Mouse (Mus musculus): ENCODE data around the gene Med27. TPM values are rescaled to one million over a fixed set of nuclear protein-coding genes. Genes with fewer than 3 reads are reported as not detected.

Gene Med27
- polyA plus RNA-seq (2016; fragmentation: Nextera tagmentation; extraction: Ambion mirVana), result 57.7 and 65.3 TPM in 2 replicates

- Histone ChIP-seq H3K27me3 (no peaks in the 10 kb centered on the region), H3K4me2 (replicated peaks) (peak within 1 kb of the TSS; percentile 74), H3K9ac (peak within 1 kb of the TSS; percentile 74), H3K9me3 (replicated peaks) (no peaks in the 10 kb centered on the region), H3K36me3 (peaks cover 21% of the 10 kb centered on the region), H3K27ac (peak within 1 kb of the TSS; percentile 67), H3K4me3 (peak within 1 kb of the TSS; percentile 82), H3K4me1 (peaks cover 7% of the 10 kb centered on the region)
- ATAC-seq (ENCODE audit: low FRiP score), result peak; percentile 96
- under 1% methylated on average over 41 of the region's 41 CpGs for WGBS
These were observed at the start of gene Med27 for GRCm38 (mm10) chr2:29346629-29347271. Gene Med27, plus strand, starts transcription at chr2:29346819.

DNA sequence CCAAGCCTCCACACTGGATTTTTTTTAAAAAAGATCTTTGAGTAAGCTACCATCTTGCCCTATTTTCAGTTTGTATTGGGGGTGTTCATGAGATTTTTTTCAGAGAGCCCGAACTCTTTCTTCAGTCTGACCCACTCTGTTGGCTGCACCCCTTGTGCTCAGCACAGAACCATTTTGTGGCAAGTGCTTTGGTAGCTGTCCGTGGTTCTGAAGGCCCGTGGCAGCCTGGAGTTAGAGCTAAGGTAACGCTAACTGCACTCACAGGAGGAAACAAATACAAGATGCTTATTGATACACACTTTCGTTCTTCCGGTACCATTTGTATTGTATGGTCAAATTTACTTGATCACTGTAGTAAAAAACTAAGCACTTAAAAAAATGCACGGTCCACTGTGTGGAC lies 36.7 kb upstream of the Med27 start:
- no peak for ATAC-seq (ENCODE audit: low FRiP score)
- Histone ChIP-seq H3K27ac (no peak overlapping the region), H3K4me1 (no peaks in the 10 kb centered on the region), H3K9me3 (replicated peaks) (no peaks in the 10 kb centered on the region), H3K27me3 (no peaks in the 10 kb centered on the region), H3K36me3 (no peaks in the 10 kb centered on the region), H3K4me2 (replicated peaks) (no peak overlapping the region), H3K4me3 (no peak overlapping the region), H3K9ac (no peak overlapping the region)
- WGBS, result 48% methylated on average over 7 of the region's 7 CpGs

DNA sequence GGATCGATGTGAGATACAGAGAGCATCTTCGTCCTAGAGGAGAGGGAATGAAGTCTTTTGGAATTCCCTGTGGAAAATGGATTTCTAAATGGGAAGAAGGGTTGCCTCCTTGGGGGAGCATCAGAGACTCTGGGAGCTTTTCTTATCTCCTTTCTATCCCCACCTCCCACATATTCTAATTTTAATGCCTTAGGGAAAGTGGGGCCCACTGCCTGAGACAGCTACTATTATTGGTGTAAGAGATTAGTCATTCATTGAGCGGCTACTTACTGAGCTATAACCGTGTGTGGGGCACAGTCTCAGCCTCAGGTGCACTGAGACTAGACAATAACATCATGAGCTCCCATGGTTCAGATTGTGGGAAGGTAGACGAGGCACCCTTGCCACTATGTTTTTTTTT lies 34.6 kb upstream of the Med27 start:
- Histone ChIP-seq H3K4me1 (no peaks in the 10 kb centered on the region), H3K4me3 (no peak overlapping the region), H3K36me3 (no peaks in the 10 kb centered on the region), H3K4me2 (replicated peaks) (no peak overlapping the region), H3K9me3 (replicated peaks) (no peaks in the 10 kb centered on the region), H3K9ac (no peak overlapping the region), H3K27ac (no peak overlapping the region), H3K27me3 (no peaks in the 10 kb centered on the region)
- ATAC-seq (ENCODE audit: low FRiP score), result no peak
- WGBS, result 83% methylated on average over 5 of the region's 5 CpGs

DNA sequence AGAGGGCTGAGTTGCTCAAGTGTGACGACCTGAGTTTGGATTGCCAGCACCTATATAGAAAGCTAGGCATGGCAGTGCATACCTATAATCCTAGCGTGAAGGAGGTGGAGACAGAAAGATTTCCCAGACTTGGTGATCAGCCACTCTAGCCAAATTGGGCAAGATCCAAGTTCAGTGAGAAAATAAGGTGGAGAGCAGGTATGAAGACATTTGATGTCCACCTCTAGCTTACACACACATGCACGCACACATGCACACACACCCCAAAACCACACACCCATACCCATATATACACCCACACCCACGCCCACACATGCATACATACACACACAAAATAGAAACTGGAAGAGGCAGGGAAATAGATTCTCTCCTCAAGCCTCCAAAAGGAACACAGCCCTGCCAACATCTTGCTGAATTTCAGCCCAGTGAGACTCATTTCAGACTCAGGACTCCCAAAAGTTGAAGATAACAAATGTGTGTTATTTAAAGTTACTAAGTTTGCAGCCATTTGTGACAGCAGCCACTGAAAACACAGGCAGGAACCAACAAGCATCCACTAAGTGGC lies 28.6 kb upstream of the Med27 start:
- WGBS, result 81% methylated on average over 4 of the region's 4 CpGs
- ATAC-seq (ENCODE audit: low FRiP score), result no peak
- Histone ChIP-seq H3K36me3 (no peaks in the 10 kb centered on the region), H3K9ac (no peak overlapping the region), H3K9me3 (replicated peaks) (no peaks in the 10 kb centered on the region), H3K4me1 (0 out of 2 replicates have a peak, but pooled peaks cover 3% of the 10 kb centered on the region), H3K4me2 (replicated peaks) (no peak overlapping the region), H3K27ac (no peak overlapping the region), H3K27me3 (no peaks in the 10 kb centered on the region), H3K4me3 (no peak overlapping the region)

- H3K4me3 ChIP-seq, result no peak overlapping the region
- H3K9ac ChIP-seq, result no peak overlapping the region
- no peak overlapping the region for H3K4me2 ChIP-seq (replicated peaks)
- ATAC-seq (ENCODE audit: low FRiP score), result no peak
- H3K27ac ChIP-seq, result no peak overlapping the region
- H3K9me3 ChIP-seq (replicated peaks), result no peaks in the 10 kb centered on the region
- no peaks in the 10 kb centered on the region for H3K27me3 ChIP-seq
- H3K36me3 ChIP-seq, result no peaks in the 10 kb centered on the region
- H3K4me1 ChIP-seq, result 0 out of 2 replicates have a peak, but pooled peaks cover 3% of the 10 kb centered on the region
- 94% methylated on average over 3 of the region's 3 CpGs for WGBS
These were observed 28.0 kb upstream of the Med27 start for GRCm38 (mm10) chr2:29318596-29318995.

- Histone ChIP-seq H3K27me3 (no peaks in the 10 kb centered on the region), H3K9ac (no peak overlapping the region), H3K4me1 (0 out of 2 replicates have a peak, but pooled peaks cover 3% of the 10 kb centered on the region), H3K9me3 (replicated peaks) (no peaks in the 10 kb centered on the region), H3K27ac (no peak overlapping the region), H3K36me3 (no peaks in the 10 kb centered on the region), H3K4me2 (replicated peaks) (no peak overlapping the region), H3K4me3 (no peak overlapping the region)
- 71% methylated on average over 11 of the region's 11 CpGs for WGBS
- ATAC-seq (ENCODE audit: low FRiP score), result no peak
These were observed 26.3 kb upstream of the Med27 start for GRCm38 (mm10) chr2:29320229-29320751.

DNA sequence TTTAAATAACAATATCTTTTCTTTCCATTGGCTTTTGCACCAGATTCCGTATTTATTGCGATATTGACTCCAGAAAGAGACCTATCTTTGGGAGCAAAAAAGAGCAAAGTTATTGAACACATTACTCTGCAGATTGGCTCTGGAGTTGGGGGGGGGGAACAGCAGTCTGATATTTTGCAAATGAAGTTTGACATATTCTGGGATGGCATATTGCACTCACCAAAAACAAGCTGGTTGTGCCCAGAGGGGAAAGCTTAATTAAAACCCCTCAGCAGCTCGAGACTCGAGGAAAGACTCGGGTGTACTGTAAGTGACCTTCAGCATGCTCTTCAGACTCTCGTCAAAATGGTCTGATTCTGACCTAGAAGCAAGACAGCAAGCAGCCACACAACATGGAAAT lies 25.8 kb upstream of the Med27 start:
- no peaks in the 10 kb centered on the region for H3K36me3 ChIP-seq
- 0 out of 2 replicates have a peak, but pooled peaks cover 3% of the 10 kb centered on the region for H3K4me1 ChIP-seq
- H3K27ac ChIP-seq, result no peak overlapping the region
- no peak overlapping the region for H3K4me3 ChIP-seq
- H3K9me3 ChIP-seq (replicated peaks), result no peaks in the 10 kb centered on the region
- H3K9ac ChIP-seq, result no peak overlapping the region
- ATAC-seq (ENCODE audit: low FRiP score), result no peak
- H3K4me2 ChIP-seq (replicated peaks), result no peak overlapping the region
- no peaks in the 10 kb centered on the region for H3K27me3 ChIP-seq
- WGBS, result 75% methylated on average over 6 of the region's 6 CpGs

DNA sequence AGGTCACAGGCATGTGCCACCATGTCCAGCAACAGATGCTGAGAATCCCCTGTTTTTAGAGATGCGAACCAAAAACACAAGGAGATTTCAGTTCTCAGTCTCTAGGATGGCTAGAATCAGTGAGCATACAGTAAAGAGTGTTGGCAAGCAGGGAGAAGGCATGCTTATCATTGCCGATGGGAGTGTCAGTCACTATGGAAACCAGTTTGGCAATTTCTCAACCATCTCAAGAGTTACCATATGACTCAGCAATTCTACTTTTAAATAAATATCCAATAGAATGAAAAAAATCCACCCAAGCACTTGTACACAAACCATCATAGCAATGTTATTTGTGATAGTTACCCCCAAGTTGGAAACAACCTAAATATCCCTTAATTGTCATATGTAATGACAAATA lies 22.2 kb upstream of the Med27 start:
- Histone ChIP-seq H3K4me1 (0 out of 2 replicates have a peak, but pooled peaks cover 3% of the 10 kb centered on the region), H3K9me3 (replicated peaks) (no peaks in the 10 kb centered on the region), H3K9ac (no peak overlapping the region), H3K36me3 (no peaks in the 10 kb centered on the region), H3K4me2 (replicated peaks) (no peak overlapping the region), H3K27ac (no peak overlapping the region), H3K27me3 (no peaks in the 10 kb centered on the region), H3K4me3 (no peak overlapping the region)
- WGBS, result 80% methylated on average over 2 of the region's 2 CpGs
- ATAC-seq (ENCODE audit: low FRiP score), result no peak

DNA sequence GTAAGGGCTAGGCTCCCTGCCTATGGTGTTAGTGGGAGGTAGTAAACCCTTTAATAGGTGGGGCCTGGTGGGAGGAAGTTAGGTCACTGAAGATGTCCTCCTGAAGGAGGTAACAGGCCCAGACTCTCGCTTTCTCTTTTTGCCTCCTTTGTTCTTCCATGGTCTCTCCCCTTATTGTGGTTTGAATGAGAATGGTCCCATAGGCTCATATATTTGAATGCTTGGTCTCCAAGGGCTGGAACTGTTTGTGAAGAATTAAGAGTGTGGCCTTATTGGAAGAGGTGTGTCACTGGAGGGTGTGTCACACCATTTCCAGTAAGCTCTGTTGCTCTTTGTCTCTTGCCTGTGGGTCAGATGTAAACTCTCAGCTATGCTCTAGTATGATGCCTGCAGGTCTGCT lies 16.1 kb upstream of the Med27 start:
- no peak overlapping the region for H3K27ac ChIP-seq

GRCm38 (mm10) chr2:29338396-29338795 lies 8.2 kb upstream of the Med27 start:
- no peak for ATAC-seq (ENCODE audit: low FRiP score)
- Histone ChIP-seq H3K9ac (no peak overlapping the region), H3K36me3 (no peaks in the 10 kb centered on the region), H3K4me1 (no peaks in the 10 kb centered on the region), H3K27ac (no peak overlapping the region), H3K9me3 (replicated peaks) (no peaks in the 10 kb centered on the region), H3K4me3 (no peak overlapping the region), H3K27me3 (no peaks in the 10 kb centered on the region), H3K4me2 (replicated peaks) (no peak overlapping the region)
- 93% methylated on average over 1 of the region's 1 CpGs for WGBS

More for the DNA sequence above, 16.1 kb upstream of the Med27 start:
- no peak for ATAC-seq (ENCODE audit: low FRiP score)
- Histone ChIP-seq H3K4me1 (no peaks in the 10 kb centered on the region), H3K4me3 (no peak overlapping the region), H3K4me2 (replicated peaks) (no peak overlapping the region), H3K9ac (no peak overlapping the region), H3K9me3 (replicated peaks) (no peaks in the 10 kb centered on the region), H3K36me3 (no peaks in the 10 kb centered on the region), H3K27me3 (no peaks in the 10 kb centered on the region)
- WGBS, result 85% methylated on average over 1 of the region's 1 CpGs

DNA sequence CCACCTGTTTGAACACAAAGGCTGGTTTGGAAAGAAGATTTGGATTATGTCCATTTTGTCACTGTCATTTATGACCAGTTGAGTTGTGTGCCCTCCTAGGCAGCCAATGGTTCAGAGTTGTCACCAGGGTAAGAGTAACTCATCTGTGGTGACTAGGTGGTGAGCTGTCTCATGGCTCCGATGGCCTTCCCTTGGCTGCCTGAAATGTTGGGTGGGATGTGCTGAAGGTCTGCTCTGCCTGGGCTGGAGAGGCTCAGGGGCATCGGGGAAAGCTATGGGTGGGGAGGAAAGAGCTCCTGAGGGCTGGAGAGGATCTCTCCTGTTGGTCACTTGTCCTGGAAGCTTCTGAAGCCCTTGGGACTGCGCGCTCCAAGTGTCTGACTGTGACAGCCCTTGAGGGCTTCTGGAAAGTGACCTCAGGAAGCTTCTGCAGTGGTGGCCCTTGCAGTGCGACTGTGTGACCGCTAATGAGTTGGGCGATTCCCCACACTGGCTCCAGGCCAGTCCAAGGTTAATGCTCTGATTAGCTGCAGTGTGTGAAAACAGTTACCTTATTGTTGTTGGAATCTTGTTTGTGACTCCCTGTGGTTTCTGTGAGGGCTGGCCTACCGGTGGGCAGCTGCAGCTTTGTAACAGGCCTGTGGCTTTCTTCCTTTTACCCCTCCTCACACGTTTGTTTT lies 12.2 kb downstream of the Med27 start:
- Histone ChIP-seq H3K9ac (no peak overlapping the region), H3K27ac (no peak overlapping the region), H3K27me3 (no peaks in the 10 kb centered on the region), H3K9me3 (replicated peaks) (no peaks in the 10 kb centered on the region), H3K4me1 (peaks cover 9% of the 10 kb centered on the region), H3K36me3 (peaks cover 10% of the 10 kb centered on the region; the same call in 1 of the 2 replicates), H3K4me3 (no peak overlapping the region), H3K4me2 (replicated peaks) (no peak overlapping the region)
- no peak for ATAC-seq (ENCODE audit: low FRiP score)
- 48% methylated on average over 9 of the region's 9 CpGs for WGBS

DNA sequence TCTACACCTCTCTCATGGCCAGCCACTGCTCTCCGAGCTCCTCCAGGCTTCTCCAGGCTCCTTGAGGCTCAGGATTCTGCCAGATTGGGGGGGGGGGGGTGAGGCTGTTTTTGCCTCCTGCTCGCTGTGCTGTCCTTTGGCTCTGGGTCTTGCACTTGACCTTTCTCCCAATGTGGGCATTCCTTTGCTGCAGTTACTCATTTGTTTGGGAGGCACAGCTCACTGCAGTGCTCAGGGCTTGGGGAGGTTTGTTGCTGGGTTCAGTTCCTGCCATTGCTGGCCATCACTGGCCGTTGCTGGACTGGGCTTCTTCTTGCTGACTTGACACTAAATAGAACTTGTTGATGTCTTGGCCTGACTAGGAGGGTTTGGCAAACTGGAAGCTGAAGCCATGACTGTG lies 14.3 kb downstream of the Med27 start:
- no peak overlapping the region for H3K27ac ChIP-seq
- H3K27me3 ChIP-seq, result no peaks in the 10 kb centered on the region
- H3K9ac ChIP-seq, result no peak overlapping the region
- WGBS, result 71% methylated on average over 3 of the region's 3 CpGs
- peaks cover 9% of the 10 kb centered on the region for H3K4me1 ChIP-seq
- H3K4me2 ChIP-seq (replicated peaks), result no peak overlapping the region
- H3K4me3 ChIP-seq, result no peak overlapping the region
- no peak for ATAC-seq (ENCODE audit: low FRiP score)
- 0 out of 2 replicates have a peak, but pooled peaks cover 10% of the 10 kb centered on the region for H3K36me3 ChIP-seq
- H3K9me3 ChIP-seq (replicated peaks), result no peaks in the 10 kb centered on the region

Data from hindbrain, embryonic 12.5 days (tissue).